Mouse (Mus musculus) heart, postnatal 4 days (tissue): ENCODE measurements around the gene Safb. TPM values are rescaled to one million over a fixed set of nuclear protein-coding genes. Genes with fewer than 3 reads are reported as not detected.
A peak's percentile ranks its signal among the peaks of the same experiment; 100 is the strongest.

ENCODE experiments used
- DNase-seq: peaks from one replicate; pipeline ENCODE4 v3.0.0; 2021
- total RNA-seq, 2 experiments: library from RNA; stranded (reverse); gene quantifications; 2 replicates each; pipeline ENCODE4 v1.2.3; 2021

The Safb gene
- total RNA-seq, 2 experiments from 2014 or later = 89.2 to 92.5 TPM

- DNase-seq = no peak
Measured at GRCm38 (mm10) chr17:56561866-56562265, 22.8 kb upstream of the Safb start.

- no peak for DNase-seq
Measured at GRCm38 (mm10) chr17:56566293-56566692, 18.3 kb upstream of the Safb start.

- no peak for DNase-seq
Measured at GRCm38 (mm10) chr17:56566918-56567317, 17.7 kb upstream of the Safb start.

- no peak for DNase-seq
Measured at GRCm38 (mm10) chr17:56567370-56567769, 17.3 kb upstream of the Safb start.

GRCm38 (mm10) chr17:56570287-56570686 lies 14.3 kb upstream of the Safb start:
- DNase-seq = no peak

GRCm38 (mm10) chr17:56572154-56572553 lies 12.5 kb upstream of the Safb start:
- no peak for DNase-seq

- DNase-seq = no peak
Measured at GRCm38 (mm10) chr17:56572939-56573338, 11.7 kb upstream of the Safb start.

GRCm38 (mm10) chr17:56583071-56583470 lies 1.6 kb upstream of the Safb start:
- no peak for DNase-seq

GRCm38 (mm10) chr17:56583611-56584256 lies 891 bp upstream of the Safb start:
- DNase-seq = peak; percentile 47

- peak; percentile 61 for DNase-seq
Measured at GRCm38 (mm10) chr17:56585171-56585821, 671 bp downstream of the Safb start.

GRCm38 (mm10) chr17:56587773-56588172 lies 3.1 kb downstream of the Safb start:
- no peak for DNase-seq

GRCm38 (mm10) chr17:56588921-56589320 lies 4.3 kb downstream of the Safb start:
- DNase-seq = no peak

GRCm38 (mm10) chr17:56592553-56592952 lies 7.9 kb downstream of the Safb start:
- DNase-seq = no peak

- peak; percentile 54 for DNase-seq
Measured at GRCm38 (mm10) chr17:56593527-56594271, 9.1 kb downstream of the Safb start.

- no peak for DNase-seq
Measured at GRCm38 (mm10) chr17:56603186-56604069, 18.8 kb downstream of the Safb start.

GRCm38 (mm10) chr17:56604070-56604380 lies 19.4 kb downstream of the Safb start:
- DNase-seq = no peak

GRCm38 (mm10) chr17:56604422-56604821 lies 19.8 kb downstream of the Safb start:
- no peak for DNase-seq

GRCm38 (mm10) chr17:56605431-56605830 lies 20.8 kb downstream of the Safb start:
- DNase-seq = no peak

GRCm38 (mm10) chr17:56607521-56608062 lies 23.0 kb downstream of the Safb start:
- DNase-seq = no peak

GRCm38 (mm10) chr17:56608699-56609098 lies 24.1 kb downstream of the Safb start:
- DNase-seq = no peak

- DNase-seq = peak; percentile 95
Measured at GRCm38 (mm10) chr17:56609452-56610171, 25.0 kb downstream of the Safb start, which contains the start of gene 2410015M20Rik. Gene 2410015M20Rik (minus strand): TSS chr17:56609771.

- DNase-seq = no peak
Measured at GRCm38 (mm10) chr17:56611323-56611722, 26.7 kb downstream of the Safb start.
